Mouse (Mus musculus): Measurements from ENCODE around the gene Sv2b. TPM values are rescaled to one million over a fixed set of nuclear protein-coding genes. Genes with fewer than 3 reads are reported as not detected.

Gene Sv2b
- polyA plus RNA-seq, 1 experiment from 2014 or later, result 1.1 TPM

DNA sequence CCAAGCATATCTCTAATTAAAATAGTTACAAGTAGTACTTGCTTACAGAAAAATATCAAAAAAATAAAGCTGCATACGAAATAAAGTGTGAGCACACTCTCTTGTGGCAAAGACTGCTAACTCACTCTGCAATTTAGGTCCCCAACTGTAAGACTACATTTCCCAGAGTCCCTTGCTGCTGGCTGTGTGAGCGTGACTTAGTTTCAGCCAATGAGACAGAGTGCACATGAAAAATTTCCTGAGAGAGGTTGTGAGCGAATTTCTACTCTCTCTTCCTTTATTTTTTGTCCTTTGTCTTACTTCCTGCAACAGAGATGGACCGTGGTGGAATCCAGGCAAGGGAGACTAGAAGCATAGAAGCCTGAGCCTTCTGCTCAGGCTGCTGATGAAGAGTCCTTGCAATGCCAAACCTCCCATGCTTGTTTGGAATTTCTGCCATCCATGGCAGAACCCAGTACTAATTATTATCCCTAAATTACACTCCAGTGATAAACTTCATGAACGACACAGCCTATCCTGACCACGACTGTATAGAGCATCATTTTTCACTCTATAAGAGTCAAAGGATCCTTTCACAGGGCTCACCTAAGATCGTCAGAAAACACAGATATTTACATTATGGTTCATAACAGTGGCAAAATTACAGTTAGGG is 190.9 kb downstream of the Sv2b start:
- Histone ChIP-seq H3K27me3 (replicated peaks) (no peaks in the 10 kb centered on the region), H3K27ac (no peak overlapping the region), H3K4me3 (replicated peaks) (0 out of 2 replicates have a peak overlapping the region, but pooled peaks have one; percentile 11), H3K4me1 (replicated peaks) (no peaks in the 10 kb centered on the region), H3K4me2 (replicated peaks) (peak overlapping the region; percentile 52), H3K9me3 (no peaks in the 10 kb centered on the region), H3K9ac (no peak overlapping the region), H3K36me3 (no peaks in the 10 kb centered on the region)
- 34% methylated on average over 7 of the region's 7 CpGs for WGBS
- peak; percentile 75 for ATAC-seq

DNA sequence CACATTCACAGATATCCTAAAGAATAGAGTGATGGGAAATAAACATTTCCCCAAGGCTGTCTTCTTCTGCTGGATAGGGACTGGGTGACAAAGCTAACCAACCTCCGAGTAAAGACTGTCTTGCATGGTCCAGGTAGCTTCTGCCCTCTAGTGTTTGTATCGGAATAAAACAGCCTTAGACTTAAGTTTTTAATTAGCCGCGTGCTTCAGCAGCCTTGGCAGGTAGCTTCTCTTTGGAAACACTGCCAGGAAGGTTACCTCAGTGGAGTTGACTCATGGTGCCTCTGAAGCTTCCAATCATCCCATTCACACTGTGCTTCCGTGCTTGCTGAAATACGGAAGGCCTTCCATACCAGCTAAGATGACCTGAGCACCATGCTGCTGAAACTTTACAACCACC is 198.4 kb downstream of the Sv2b start:
- Histone ChIP-seq H3K9me3 (no peaks in the 10 kb centered on the region), H3K4me2 (replicated peaks) (no peak overlapping the region), H3K4me3 (replicated peaks) (no peak overlapping the region), H3K27ac (no peak overlapping the region), H3K9ac (no peak overlapping the region), H3K27me3 (replicated peaks) (no peaks in the 10 kb centered on the region), H3K36me3 (no peaks in the 10 kb centered on the region), H3K4me1 (replicated peaks) (no peaks in the 10 kb centered on the region)
- no peak for ATAC-seq
- 10% methylated on average over 6 of the region's 6 CpGs for WGBS

DNA sequence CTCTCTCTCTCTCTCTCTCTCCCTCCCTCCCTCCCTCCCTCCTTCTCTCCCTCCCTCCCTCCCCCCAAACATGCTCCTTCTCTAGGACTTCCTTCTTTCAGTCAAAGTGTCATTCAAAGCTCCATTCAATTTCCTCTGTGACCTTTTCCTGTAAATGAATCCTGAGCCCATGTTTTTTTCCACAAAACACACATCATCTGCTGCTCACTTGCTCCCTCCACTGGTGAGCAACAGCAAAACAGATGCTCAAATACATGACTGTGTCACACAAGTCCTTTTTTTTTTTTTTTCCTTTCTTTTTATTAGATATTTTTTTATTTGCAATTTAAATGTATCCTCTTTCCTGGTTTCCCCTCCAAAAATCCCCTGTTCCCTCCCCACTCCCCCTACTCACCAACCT is 201.6 kb downstream of the Sv2b start:
- H3K4me2 ChIP-seq (replicated peaks), result no peak overlapping the region
- H3K4me3 ChIP-seq (replicated peaks), result no peak overlapping the region
- no peaks in the 10 kb centered on the region for H3K4me1 ChIP-seq (replicated peaks)
- no peaks in the 10 kb centered on the region for H3K9me3 ChIP-seq
- H3K9ac ChIP-seq, result no peak overlapping the region
- no peak overlapping the region for H3K27ac ChIP-seq
- no peaks in the 10 kb centered on the region for H3K36me3 ChIP-seq
- no peaks in the 10 kb centered on the region for H3K27me3 ChIP-seq (replicated peaks)
- no peak for ATAC-seq

DNA sequence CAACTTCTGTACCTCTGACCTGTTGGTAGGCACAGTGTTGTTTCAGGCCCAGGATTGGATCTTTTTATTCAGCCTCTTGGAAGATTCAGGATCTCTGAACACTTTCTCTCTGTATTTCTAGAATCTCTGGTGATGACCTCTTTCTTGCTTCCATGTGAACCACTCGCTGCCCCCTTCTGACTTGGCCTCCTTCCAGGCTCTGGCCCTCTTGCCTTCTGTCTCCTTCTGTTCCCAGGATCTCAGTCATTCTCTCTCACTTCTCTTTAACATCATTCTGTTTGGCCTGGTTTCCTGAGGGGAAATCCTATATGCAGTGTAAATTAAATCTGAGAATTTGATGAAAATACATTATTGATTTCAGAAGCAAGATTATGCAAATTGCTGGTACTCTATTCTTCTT is 205.2 kb downstream of the Sv2b start:
- Histone ChIP-seq H3K27me3 (replicated peaks) (no peaks in the 10 kb centered on the region), H3K4me1 (replicated peaks) (no peaks in the 10 kb centered on the region), H3K4me2 (replicated peaks) (no peak overlapping the region), H3K9me3 (no peaks in the 10 kb centered on the region), H3K36me3 (no peaks in the 10 kb centered on the region), H3K27ac (no peak overlapping the region), H3K4me3 (replicated peaks) (no peak overlapping the region), H3K9ac (no peak overlapping the region)
- WGBS, result 73% methylated on average over 1 of the region's 1 CpGs
- no peak for ATAC-seq

DNA sequence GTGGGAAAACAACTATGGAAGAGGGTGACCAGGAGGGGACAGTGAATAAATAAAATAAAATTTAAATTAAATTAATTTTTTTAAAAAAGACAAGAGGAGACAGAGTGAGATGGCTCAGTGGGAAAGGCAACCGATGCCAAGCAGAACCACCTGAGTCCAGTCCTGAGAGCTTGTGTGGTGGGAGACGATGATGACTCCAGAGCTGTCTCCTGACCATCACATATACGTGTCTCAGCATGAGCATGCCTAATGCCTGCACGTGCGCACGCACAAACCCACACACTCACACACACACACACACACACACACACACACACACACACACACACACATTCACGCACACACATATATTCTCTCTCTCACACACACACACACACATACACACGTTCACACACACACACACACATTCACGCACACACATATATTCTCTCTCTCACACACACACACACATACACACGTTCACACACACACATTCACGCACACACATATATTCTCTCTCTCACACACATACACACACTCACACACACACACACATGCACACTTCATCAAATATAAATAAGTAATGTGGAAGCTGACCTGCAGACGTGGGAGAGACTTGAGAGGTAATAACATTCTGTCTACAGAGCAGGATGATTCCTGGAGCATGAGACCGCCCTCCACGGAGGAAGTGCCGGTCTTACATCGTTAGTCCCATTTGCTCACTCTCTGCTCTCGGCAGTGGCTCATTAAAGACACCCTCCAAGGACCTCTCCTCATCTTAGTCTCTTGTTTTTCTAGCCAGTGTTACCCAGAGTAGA is 206.3 kb downstream of the Sv2b start:
- H3K27me3 ChIP-seq (replicated peaks), result no peaks in the 10 kb centered on the region
- no peak overlapping the region for H3K9ac ChIP-seq
- no peaks in the 10 kb centered on the region for H3K9me3 ChIP-seq
- H3K4me2 ChIP-seq (replicated peaks), result no peak overlapping the region
- 79% methylated on average over 17 of the region's 17 CpGs for WGBS
- no peak overlapping the region for H3K27ac ChIP-seq
- H3K4me1 ChIP-seq (replicated peaks), result no peaks in the 10 kb centered on the region
- no peaks in the 10 kb centered on the region for H3K36me3 ChIP-seq
- ATAC-seq, result no peak
- no peak overlapping the region for H3K4me3 ChIP-seq (replicated peaks)

DNA sequence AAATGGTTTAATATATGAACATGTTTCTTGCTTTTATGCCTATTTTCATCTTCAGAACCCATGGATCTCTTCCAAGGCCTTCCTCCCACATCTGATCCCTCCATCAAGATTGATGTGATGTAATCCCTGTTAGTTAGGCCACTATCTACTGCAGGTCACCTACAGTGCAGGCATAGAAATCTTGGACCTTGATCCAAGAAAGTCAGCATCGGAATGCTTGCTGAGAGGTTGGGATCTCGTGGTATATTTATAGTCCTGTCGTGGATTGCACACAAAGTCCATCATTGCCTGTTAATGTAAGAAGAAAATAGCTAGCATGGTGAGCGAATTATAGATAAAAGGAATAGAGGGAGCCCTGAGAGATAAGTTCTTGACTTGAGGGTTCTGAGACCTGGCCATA is 223.6 kb downstream of the Sv2b start:
- 74% methylated on average over 4 of the region's 4 CpGs for WGBS
- H3K9me3 ChIP-seq, result no peaks in the 10 kb centered on the region
- no peak overlapping the region for H3K27ac ChIP-seq
- H3K4me2 ChIP-seq (replicated peaks), result no peak overlapping the region
- H3K36me3 ChIP-seq, result no peaks in the 10 kb centered on the region
- H3K4me3 ChIP-seq (replicated peaks), result no peak overlapping the region
- H3K27me3 ChIP-seq (replicated peaks), result no peaks in the 10 kb centered on the region
- H3K4me1 ChIP-seq (replicated peaks), result no peaks in the 10 kb centered on the region
- no peak for ATAC-seq
- H3K9ac ChIP-seq, result no peak overlapping the region

DNA sequence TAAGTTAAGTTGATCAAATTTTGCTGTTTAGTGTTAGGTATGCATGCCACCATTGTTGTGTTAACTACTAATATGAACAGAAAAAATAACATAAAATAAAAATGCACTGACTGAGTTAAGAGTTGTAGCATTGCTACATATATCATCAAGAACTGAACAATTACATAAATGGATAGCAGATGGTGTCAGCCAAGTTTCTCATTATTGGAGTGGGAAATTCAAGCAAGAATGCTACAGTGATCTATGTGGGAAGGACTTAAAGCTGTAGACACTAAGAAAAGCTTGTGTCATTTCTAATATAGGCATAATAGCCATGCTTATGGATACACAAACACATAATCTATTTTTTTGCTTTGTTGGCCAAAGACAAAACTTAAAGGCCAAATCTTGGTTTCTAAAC is 228.9 kb downstream of the Sv2b start:
- Histone ChIP-seq H3K36me3 (no peaks in the 10 kb centered on the region), H3K9ac (no peak overlapping the region), H3K4me3 (replicated peaks) (no peak overlapping the region), H3K27ac (no peak overlapping the region), H3K4me1 (replicated peaks) (no peaks in the 10 kb centered on the region), H3K4me2 (replicated peaks) (no peak overlapping the region), H3K27me3 (replicated peaks) (no peaks in the 10 kb centered on the region), H3K9me3 (no peaks in the 10 kb centered on the region)
- ATAC-seq, result no peak

DNA sequence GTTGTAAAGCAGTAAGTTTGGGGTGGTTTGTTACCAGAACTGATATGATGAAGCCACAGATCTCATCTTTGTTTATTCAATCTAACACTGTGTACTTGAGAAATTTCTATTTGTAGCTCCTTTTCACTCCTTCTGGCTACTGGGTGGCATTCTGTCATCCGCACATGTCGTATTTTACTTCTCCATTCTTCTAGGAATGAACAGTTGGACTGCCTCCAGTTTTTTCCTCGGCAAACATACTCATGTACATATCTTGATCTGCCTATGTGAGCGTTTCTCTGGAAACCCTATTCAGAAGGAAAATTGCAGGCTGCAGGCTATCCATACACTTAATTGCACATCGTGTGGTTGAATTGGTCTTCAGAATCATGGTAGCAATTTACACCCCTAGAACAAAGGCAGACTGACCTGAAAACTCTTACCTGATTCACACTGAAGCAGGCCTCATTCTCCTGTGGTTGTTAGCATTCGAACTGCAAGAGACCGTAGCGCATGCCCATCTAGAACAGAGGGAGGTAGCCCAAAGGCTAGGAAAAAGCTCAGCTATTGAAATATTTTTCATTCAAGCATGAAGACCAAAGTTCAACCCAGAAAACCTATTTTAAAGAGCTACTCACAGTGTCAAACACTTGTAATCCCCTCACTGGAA is 231.4 kb downstream of the Sv2b start:
- ATAC-seq, result no peak
- 74% methylated on average over 8 of the region's 8 CpGs for WGBS
- H3K27ac ChIP-seq, result no peak overlapping the region
- H3K9ac ChIP-seq, result no peak overlapping the region
- H3K27me3 ChIP-seq (replicated peaks), result no peaks in the 10 kb centered on the region
- no peaks in the 10 kb centered on the region for H3K9me3 ChIP-seq
- H3K4me2 ChIP-seq (replicated peaks), result no peak overlapping the region
- H3K36me3 ChIP-seq, result no peaks in the 10 kb centered on the region
- no peaks in the 10 kb centered on the region for H3K4me1 ChIP-seq (replicated peaks)
- no peak overlapping the region for H3K4me3 ChIP-seq (replicated peaks)

Other genes starting within 250 kb of the Sv2b start
- gene Akap13, start 146.3 kb upstream of the Sv2b start, polyA plus RNA-seq (2015; fragmentation: Nextera tagmentation; extraction: Ambion mirVana), result 29.4 and 31.2 TPM in 2 replicates